Mouse (Mus musculus): Measurements from ENCODE around the gene Gm5431. TPM values are rescaled to one million over a fixed set of nuclear protein-coding genes. Genes with fewer than 3 reads are reported as not detected.
"Not testable (repeated sequence)": the region's sequence is repeated elsewhere in the genome, so short reads cannot be mapped to it uniquely, and the experiment has no call there.

Gm5431 gene
- polyA plus RNA-seq, 1 experiment from 2014 or later: not detected

DNA sequence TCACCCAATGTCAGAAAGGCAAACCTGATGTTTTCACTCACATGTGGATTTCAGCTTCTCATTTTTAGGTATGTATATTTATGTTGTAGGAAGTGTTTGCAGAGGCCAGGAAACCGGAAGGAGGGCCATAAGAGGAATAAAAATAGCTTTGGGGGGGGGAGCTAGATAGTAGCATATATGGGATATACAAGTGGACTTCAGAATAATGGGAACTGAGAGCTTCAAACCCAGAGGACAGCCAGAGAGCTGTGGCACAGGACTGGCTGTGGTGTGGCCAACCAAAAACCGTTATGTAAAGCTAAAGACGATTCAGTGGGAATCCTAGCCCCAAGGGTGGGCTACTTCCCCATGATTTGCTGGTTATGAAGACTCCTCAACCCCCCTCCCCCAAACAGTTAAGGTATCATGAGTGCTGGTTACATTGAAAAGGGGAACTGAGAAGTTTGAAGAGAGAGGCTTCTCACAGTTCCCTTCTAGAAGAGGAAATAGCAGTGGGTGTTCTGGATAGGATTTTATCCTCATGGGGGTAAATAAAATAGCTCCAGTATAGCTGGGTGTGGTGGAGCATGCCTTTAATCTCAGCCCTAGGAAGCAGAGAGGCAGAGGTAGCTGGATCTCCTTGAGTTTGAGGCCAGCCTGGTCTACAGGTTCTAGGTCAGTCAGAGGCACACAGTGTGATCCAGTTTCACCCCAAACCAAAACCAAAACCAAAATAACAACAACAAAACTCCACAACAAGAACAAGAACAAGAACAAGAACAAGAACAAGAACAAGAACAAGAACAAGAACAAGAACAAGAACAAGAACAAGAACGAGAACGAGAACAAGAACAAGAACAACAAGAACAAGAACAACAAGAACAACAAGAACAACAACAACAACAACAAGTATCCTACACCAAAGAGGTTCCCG, 1.1 kb downstream of the Gm5431 start:
- H3K4me1 ChIP-seq; DNase-seq (ENCODE audit: low spot score); H3K36me3 ChIP-seq; H3K9me3 ChIP-seq (replicated peaks); H3K27me3 ChIP-seq (ENCODE audit: low read depth, poor library complexity, severe bottlenecking); H3K27ac ChIP-seq; H3K4me3 ChIP-seq: not testable (repeated sequence)
- 80% methylated on average over 6 of the region's 6 CpGs for WGBS

DNA sequence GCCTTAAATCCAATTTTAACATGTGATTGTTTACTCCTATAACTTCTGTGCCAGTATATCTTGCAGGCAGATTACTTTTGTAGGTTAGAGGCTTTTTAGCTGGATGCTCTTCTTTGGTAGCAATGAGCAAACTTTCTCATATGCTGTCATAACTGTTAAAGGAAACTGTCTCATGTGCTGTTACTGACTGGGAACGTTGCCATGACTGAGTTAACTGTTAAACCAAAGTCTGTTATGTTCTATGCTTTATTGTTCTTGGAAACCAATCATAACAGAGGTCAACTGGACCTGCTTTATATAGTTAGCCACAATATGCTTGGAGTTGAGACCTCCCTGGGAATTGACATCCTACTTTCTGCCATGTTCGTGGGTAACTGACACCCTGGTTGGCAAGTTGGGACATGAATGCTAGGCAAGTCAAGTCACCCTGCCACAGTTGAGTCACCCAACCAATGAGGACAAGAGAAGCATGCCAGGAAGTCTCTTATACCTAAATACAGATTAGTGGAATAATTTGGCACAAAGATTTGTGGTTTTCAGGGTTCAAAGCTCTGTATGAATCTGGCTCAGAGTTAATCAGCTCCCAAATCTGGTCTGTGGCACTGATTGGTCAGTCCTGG, 3.1 kb downstream of the Gm5431 start:
- Histone ChIP-seq H3K9me3 (replicated peaks) (no peaks in the 10 kb centered on the region), H3K27ac (no peak overlapping the region)
- WGBS: 79% methylated on average over 2 of the region's 2 CpGs

GRCm38 (mm10) chr11:48876680-48877079, 25.3 kb downstream of the Gm5431 start:
- DNase-seq (ENCODE audit: low spot score): no peak
- Histone ChIP-seq H3K36me3 (no peaks in the 10 kb centered on the region), H3K9me3 (replicated peaks) (no peaks in the 10 kb centered on the region), H3K4me1 (peaks cover 10% of the 10 kb centered on the region), H3K4me3 (no peak overlapping the region), H3K27me3 (ENCODE audit: low read depth, poor library complexity, severe bottlenecking) (peaks cover 8% of the 10 kb centered on the region), H3K27ac (no peak overlapping the region)
- 97% methylated on average over 1 of the region's 1 CpGs for WGBS

More for the DNA sequence above, 3.1 kb downstream of the Gm5431 start:
- DNase-seq (ENCODE audit: low spot score): no peak
- Histone ChIP-seq H3K4me3 (no peak overlapping the region), H3K27me3 (ENCODE audit: low read depth, poor library complexity, severe bottlenecking) (no peaks in the 10 kb centered on the region), H3K36me3 (no peaks in the 10 kb centered on the region), H3K4me1 (no peaks in the 10 kb centered on the region)

DNA sequence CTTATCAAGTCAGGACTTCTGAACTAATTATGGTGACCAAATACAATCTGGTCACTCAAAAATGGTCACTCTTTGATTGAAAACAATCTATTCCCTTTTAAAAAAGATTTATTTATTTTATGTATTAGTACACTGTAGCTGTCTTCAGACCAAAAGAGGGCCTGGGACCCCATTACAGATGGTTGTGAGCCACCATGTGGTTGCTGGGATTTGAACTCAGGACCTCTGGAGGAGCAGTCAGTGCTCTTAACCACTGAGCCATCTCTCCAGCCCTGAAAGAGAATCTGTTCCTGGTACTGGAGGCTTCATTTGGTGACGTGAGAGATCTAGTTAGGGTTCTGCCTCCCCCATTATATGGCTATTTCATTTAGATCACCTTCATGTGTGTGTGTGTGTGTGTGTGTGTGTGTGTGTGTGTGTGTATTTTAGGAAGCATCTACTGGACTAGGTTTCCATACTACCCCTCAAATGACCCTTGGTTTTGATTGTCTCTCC, 26.6 kb downstream of the Gm5431 start:
- peaks cover 20% of the 10 kb centered on the region for H3K4me1 ChIP-seq
- not testable (repeated sequence) for H3K36me3 ChIP-seq; H3K4me3 ChIP-seq; H3K9me3 ChIP-seq (replicated peaks); DNase-seq (ENCODE audit: low spot score); H3K27ac ChIP-seq
- 87% methylated on average over 1 of the region's 1 CpGs for WGBS
- H3K27me3 ChIP-seq (ENCODE audit: low read depth, poor library complexity, severe bottlenecking): peaks cover 14% of the 10 kb centered on the region

- 4% methylated on average over 4 of the region's 4 CpGs for WGBS
- H3K27me3 ChIP-seq (ENCODE audit: low read depth, poor library complexity, severe bottlenecking): peaks cover 14% of the 10 kb centered on the region
Measured at GRCm38 (mm10) chr11:48874465-48874864, 27.5 kb downstream of the Gm5431 start.

GRCm38 (mm10) chr11:48873591-48874290, 28.3 kb downstream of the Gm5431 start:
- no peaks in the 10 kb centered on the region for H3K36me3 ChIP-seq
- no peak for DNase-seq (ENCODE audit: low spot score)
- no peak overlapping the region for H3K4me3 ChIP-seq
- H3K9me3 ChIP-seq (replicated peaks): no peaks in the 10 kb centered on the region
- WGBS: 69% methylated on average over 10 of the region's 10 CpGs
- H3K27me3 ChIP-seq (ENCODE audit: low read depth, poor library complexity, severe bottlenecking): peaks cover 14% of the 10 kb centered on the region
- H3K4me1 ChIP-seq: peaks cover 20% of the 10 kb centered on the region
- H3K27ac ChIP-seq: no peak overlapping the region

More at GRCm38 (mm10) chr11:48874465-48874864, 27.5 kb downstream of the Gm5431 start:
- DNase-seq (ENCODE audit: low spot score): peak; percentile 45
- no peak overlapping the region for H3K4me3 ChIP-seq
- no peaks in the 10 kb centered on the region for H3K36me3 ChIP-seq
- peaks cover 20% of the 10 kb centered on the region for H3K4me1 ChIP-seq
- H3K9me3 ChIP-seq (replicated peaks): no peaks in the 10 kb centered on the region
- H3K27ac ChIP-seq: no peak overlapping the region

GRCm38 (mm10) chr11:48872695-48873300, 29.2 kb downstream of the Gm5431 start:
- Histone ChIP-seq H3K36me3 (no peaks in the 10 kb centered on the region), H3K27me3 (ENCODE audit: low read depth, poor library complexity, severe bottlenecking) (peaks cover 14% of the 10 kb centered on the region), H3K4me1 (peaks cover 20% of the 10 kb centered on the region), H3K27ac (peak overlapping the region; percentile 1; the same call in 1 of the 2 replicates), H3K4me3 (peak overlapping the region; percentile 57; the same call in 1 of the 2 replicates), H3K9me3 (replicated peaks) (no peaks in the 10 kb centered on the region)
- no peak for DNase-seq (ENCODE audit: low spot score)
- WGBS: 84% methylated on average over 7 of the region's 7 CpGs

DNA sequence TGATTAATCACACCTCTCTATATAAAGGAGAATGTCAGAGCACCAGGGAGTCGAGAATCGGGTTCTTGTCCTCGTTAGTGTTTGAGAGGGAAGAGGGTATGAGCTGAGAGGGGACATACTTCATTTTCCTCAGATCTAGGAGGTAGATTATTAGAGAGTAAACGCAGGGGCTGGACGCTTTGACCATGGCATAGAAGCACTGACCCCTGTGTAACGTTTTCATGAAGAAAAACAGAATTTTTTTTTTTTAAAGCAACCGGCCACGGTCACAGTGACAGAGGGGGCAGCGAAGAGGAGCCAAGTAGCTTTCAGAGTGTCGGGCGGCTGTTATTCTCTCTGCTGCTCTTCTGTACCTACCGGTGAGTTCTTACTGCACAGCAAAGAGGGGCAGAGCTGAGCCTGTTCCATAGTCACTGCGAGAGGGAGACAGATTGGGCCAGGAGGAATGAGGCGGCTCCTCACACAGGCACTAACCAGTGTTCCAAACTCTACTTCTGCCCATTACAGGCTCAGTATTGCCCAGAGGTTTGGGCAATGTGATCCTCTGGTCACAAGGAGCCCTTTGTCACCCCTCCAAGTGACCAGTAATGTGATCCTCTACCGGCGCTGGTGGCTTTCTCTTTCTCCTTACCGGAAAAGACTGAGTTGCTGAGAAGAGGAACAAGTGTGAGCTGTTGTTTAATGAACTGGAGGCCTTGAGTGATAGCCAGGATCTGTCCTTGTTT, 30.0 kb downstream of the Gm5431 start:
- Histone ChIP-seq H3K4me1 (peaks cover 20% of the 10 kb centered on the region), H3K27me3 (ENCODE audit: low read depth, poor library complexity, severe bottlenecking) (peaks cover 14% of the 10 kb centered on the region), H3K27ac (peak overlapping the region; percentile 71), H3K4me3 (peak overlapping the region; percentile 57), H3K9me3 (replicated peaks) (no peaks in the 10 kb centered on the region), H3K36me3 (no peaks in the 10 kb centered on the region)
- peak; percentile 47 for DNase-seq (ENCODE audit: low spot score)
- WGBS: 7% methylated on average over 17 of the region's 17 CpGs

DNA sequence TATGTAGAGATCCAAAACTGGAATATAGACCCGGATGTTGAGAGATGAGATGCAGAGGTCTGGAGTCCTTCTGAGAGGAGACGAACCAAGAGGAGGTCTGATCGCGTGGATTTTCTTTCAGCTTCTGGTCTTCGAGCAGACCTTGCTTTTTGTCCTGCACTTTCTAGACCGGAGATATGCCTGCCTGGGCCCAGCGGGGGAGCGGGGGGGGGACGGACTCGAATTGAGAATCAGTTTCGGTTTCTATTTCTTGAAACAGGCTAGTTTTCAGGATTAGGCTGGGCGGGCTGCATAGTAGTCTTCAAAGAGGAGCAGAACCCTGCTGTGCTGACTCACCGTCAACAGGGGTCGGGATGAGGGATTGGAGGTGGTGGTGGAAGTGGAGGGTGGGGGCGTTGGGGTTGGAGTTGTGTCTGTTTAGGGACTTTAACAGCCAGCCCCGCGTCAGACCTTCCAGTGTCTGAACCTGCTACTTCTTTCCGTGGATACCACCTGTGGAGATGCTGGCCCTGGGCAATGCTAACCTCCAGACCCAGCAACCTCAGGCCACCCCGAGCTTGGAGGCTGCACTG, 30.7 kb downstream of the Gm5431 start, which contains the start of gene Irgm1:
TSS of gene Irgm1 (minus strand) at position 483 of the 572 bp plus-strand sequence.
- peak within 1 kb of the TSS; percentile 71 for H3K27ac ChIP-seq
- WGBS: 4% methylated on average over 19 of the region's 19 CpGs
- peaks cover 14% of the 10 kb centered on the region for H3K27me3 ChIP-seq (ENCODE audit: low read depth, poor library complexity, severe bottlenecking)

DNA sequence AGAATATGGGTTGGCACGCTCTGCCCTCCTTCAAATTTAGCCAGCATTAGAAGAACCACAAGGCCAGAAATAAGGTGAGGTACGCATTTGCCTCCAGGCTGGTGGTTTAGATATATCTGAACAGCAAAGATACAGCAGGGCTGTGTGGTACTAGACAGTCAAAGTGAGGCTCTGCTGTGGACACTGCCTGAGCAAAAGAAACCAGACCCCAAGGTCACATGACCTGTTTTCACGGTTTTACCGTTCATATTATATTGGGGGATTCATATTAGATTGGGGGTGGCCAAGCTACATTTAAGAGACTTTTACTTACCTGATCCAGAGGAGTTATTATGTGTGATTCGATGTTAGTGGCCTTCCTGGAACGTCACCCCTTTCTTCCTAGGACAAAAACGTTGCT, 31.2 kb downstream of the Gm5431 start:
- no peak for DNase-seq (ENCODE audit: low spot score)
- 0 out of 2 replicates have a peak overlapping the region, but pooled peaks have one; percentile 71 for H3K27ac ChIP-seq

More for the DNA sequence above, 30.7 kb downstream of the Gm5431 start, which contains the start of gene Irgm1:
- peak; percentile 56 for DNase-seq (ENCODE audit: low spot score)
- Histone ChIP-seq H3K9me3 (replicated peaks) (no peaks in the 10 kb centered on the region), H3K4me1 (peaks cover 20% of the 10 kb centered on the region), H3K4me3 (peak within 1 kb of the TSS; percentile 57), H3K36me3 (no peaks in the 10 kb centered on the region)

GRCm38 (mm10) chr11:48869380-48870110, 32.5 kb downstream of the Gm5431 start:
- Histone ChIP-seq H3K4me1 (peaks cover 20% of the 10 kb centered on the region), H3K27ac (no peak overlapping the region)
- 85% methylated on average over 7 of the region's 7 CpGs for WGBS

More for the DNA sequence above, 31.2 kb downstream of the Gm5431 start:
- Histone ChIP-seq H3K27me3 (ENCODE audit: low read depth, poor library complexity, severe bottlenecking) (peaks cover 14% of the 10 kb centered on the region), H3K4me3 (peak overlapping the region; percentile 57), H3K4me1 (peaks cover 20% of the 10 kb centered on the region), H3K36me3 (no peaks in the 10 kb centered on the region), H3K9me3 (replicated peaks) (no peaks in the 10 kb centered on the region)
- WGBS: 42% methylated on average over 7 of the region's 7 CpGs

More at GRCm38 (mm10) chr11:48869380-48870110, 32.5 kb downstream of the Gm5431 start:
- no peak for DNase-seq (ENCODE audit: low spot score)
- peaks cover 14% of the 10 kb centered on the region for H3K27me3 ChIP-seq (ENCODE audit: low read depth, poor library complexity, severe bottlenecking)
- no peaks in the 10 kb centered on the region for H3K9me3 ChIP-seq (replicated peaks)
- H3K4me3 ChIP-seq: no peak overlapping the region
- H3K36me3 ChIP-seq: no peaks in the 10 kb centered on the region
